Mouse (Mus musculus): ENCODE data around the gene Myl3.

Gene Myl3

DNA sequence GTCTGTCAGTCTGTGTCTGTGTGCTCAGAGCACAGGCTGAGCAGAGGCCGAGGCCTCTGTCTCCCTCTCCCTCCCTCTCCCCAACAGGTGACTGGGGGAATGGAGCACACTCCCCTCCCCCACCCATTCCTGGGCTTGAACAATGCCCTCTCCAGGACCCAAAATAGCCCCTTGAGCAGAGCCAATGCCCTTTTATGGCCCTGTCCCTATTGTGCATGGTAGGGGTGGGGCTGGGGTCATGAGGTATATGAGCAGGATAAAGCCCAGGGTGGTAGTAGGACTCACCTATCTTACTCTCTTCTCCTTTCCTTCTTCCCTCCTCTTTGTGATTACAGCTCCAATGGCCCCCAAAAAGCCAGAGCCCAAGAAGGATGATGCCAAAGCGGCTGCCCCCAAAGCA lies 21.7 kb downstream of the Myl3 start:
- DNase-seq = no peak

- no peak for DNase-seq
Observed at GRCm38 (mm10) chr9:110772336-110772735, 30.7 kb downstream of the Myl3 start.

DNA sequence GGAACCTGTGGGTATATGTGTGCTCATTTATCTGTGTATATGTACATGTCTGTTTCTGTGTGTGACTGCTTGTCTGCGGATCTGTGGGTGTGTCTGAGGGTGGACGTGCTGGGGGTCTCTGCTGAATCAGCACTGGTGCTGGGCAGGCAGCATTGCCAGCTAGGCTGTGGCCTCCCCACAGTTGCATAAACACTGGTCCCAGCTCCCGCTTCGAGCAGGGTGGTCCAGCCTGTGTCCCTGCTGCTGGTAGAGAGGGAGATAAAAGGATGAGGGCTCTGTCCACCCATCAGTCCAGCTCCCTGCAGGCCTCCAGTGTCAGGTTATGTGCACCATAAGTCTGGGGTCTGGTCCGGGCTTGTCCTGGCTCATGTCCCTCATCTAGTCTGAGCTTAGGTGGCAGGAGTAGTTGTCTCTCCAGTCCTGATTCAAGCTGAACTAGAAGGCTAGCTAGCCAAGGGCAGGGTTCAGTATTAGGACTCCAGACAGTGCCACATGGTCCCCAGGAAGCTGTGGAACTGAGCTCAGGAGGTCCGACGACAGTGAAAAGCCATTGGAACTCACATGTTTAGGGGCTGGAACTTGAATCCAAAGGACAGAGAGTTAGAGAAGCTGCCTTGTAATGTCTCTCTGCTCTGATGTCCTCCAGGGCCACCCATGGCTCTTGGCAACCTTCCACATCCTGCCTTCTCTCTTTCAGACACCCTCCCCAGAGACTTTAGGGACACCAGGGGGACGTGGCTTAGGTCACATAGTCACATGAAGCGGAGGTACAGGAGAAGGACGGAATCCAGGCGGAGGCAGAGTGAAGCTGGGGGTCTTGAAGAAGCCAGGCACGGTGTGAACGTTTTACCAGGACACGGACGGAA lies 33.0 kb downstream of the Myl3 start:
- DNase-seq = no peak

DNA sequence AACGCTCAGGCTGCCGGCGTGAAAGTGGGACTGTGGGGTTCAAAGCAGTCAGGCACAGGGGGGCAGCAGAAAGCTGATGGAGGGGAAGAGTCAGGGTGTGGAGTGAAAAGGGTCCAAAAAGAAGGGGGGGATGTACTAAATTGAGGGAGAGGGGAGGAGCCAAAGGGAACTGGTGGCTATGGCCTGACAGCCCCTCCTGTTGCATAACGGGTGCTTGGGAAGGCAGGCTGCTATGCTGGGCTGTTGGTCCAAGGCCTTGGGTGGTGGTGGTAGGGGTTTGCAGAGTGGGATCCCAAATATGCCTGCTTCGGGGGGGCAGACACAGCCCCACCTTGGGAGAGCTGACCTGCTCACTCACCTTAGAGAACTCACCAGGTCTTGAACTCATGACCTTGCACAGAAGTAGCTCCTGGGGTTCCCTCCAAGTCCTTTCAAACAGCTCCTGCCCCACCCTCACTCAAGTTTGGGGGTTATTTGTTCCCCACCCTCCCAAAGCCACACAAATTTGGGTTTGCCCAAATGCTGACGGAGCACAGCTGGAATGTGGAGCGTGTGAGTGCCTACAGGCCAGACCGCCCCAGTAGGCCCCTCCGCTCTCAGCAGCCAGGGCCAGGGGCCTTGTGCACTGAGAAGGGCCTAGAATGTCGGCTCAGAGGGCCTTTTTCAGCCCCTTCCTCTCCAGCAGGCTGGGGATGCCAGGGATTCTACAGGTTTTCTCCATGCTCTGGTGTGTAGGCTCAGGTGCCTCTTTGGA lies 33.8 kb downstream of the Myl3 start:
- DNase-seq = no peak

- DNase-seq = no peak
Observed at GRCm38 (mm10) chr9:110778100-110778499, 36.4 kb downstream of the Myl3 start.

- no peak for DNase-seq
Observed at GRCm38 (mm10) chr9:110778559-110778958, 36.9 kb downstream of the Myl3 start.

GRCm38 (mm10) chr9:110779242-110779913 lies 37.7 kb downstream of the Myl3 start:
- DNase-seq = no peak

DNA sequence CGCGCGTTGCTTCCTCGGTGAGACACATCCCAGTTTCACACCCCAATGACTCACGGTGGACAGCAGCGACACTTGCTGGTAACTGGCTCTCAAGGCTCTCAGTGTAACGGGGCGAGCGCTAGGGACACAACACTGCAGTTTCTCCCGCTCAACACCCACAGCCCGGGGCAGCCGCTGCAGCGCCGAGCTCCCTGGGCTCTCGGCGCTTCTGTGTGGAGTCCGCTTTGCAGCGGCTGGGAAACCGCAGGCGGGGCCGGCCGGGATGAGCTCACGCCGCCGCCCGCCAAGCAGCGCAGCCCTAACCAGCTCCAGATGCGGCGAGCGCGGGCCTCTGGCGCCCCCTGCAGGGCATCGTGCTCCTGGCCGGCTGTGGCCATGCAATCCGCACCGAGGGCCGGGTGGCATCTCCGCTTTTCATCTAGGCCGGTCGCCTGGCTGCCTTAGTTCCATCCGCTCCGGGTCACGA lies 39.6 kb downstream of the Myl3 start:
- peak; percentile 97 for DNase-seq

DNA sequence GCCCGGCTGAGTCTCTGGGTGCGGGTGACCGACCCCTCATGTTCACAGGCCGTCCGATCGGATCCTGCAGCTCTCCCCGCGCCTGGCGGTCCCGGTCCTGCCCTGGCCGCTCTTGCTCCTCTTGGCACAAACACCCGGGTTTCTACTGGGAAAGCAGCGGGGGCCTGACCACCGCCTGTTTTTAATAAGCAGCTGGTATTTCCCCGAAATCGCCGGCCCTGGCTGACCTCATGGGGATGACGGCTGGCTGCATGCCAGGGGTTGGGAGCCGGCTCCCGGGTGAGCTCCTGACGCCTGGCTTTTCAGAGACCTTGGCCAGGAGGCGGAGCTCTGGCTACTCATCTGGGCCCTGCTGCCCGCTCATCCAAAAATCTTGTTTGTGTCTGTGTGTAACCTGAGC lies 40.1 kb downstream of the Myl3 start:
- DNase-seq = peak; percentile 74

DNA sequence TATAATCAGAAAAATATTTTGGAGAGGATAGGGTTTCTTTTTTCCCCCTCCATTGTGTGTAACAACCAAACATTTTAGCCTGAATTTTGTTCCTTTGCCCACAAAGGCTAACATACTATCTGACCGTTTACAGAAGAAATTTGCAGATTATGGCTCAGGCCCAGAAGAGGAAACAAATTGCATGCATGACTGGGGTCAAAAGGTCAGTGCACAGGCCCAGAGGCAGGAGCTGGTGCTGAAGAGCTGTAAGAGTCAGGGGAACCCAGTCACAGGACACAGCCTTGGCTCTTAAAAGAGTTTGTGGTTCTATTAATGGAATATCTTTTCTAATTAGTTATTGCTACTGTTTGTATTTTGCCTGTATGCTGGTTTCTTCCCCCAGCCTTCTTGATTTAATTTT lies 42.0 kb downstream of the Myl3 start:
- DNase-seq = no peak

GRCm38 (mm10) chr9:110788169-110788568 lies 46.5 kb downstream of the Myl3 start:
- no peak for DNase-seq

- no peak for DNase-seq
Observed at GRCm38 (mm10) chr9:110790462-110790861, 48.8 kb downstream of the Myl3 start.

DNA sequence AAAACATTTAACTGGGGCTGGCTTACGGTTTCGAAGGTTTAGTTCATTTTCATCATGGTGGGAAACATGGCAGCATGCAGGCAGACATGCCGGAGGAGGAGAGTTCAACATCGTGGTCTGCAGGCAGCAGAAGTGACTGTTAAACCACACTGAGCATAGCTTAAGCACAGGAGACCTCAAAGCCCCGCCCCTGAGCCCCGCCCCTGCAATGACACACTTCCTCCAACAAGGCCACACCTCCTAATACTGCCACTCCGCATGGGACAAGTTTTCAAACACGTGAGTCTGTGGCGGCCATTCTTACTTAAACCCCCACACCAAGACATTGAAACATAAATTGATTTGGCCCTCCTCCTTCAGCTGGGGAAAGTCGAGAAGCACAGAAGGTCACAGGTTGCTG lies 55.4 kb downstream of the Myl3 start:
- DNase-seq = no peak

DNA sequence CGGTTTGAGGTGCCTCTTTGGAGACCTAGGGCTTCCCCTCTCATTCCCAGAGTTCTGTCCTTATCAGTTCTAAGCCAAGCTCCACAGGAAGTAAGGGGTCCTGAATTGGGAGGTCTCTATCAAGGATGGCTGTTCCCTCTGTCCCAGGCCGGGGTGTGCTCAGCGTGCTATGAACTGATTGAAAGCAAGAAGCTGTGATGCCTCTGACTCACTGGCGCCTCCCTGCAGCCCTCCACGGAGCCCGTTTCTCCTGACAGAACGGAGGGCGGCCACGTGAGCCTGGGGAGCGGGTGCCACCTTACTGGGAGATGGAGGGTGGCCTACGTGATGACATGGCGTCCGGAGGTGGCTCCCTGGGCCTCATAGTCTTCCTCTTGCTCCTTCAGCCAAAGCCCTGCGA lies 56.2 kb downstream of the Myl3 start, which contains the start of gene Prss42:
Gene Prss42 (plus strand): TSS at position 301 of the 400 bp plus-strand sequence.
- no peak for DNase-seq

- DNase-seq = no peak
Observed at GRCm38 (mm10) chr9:110800834-110801479, 59.3 kb downstream of the Myl3 start.

DNA sequence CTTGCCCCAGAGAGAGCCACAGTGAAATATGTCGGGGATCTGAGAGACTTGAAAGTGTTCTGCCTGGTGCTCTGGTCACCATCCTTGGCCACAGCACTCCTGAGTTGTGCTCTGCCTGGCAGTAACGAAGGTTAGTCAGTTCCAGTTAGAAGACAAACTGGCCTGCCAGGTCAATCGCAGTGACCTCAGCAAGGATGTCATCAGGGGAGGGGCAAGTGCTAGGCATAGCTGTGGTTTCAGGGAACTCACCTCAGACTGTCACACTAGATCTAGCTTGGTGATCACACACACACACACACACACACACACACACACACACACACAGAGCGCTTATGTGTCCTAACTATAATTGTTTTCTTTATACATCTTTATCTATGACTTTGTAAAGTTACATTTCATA lies 61.6 kb downstream of the Myl3 start:
- DNase-seq = no peak

DNA sequence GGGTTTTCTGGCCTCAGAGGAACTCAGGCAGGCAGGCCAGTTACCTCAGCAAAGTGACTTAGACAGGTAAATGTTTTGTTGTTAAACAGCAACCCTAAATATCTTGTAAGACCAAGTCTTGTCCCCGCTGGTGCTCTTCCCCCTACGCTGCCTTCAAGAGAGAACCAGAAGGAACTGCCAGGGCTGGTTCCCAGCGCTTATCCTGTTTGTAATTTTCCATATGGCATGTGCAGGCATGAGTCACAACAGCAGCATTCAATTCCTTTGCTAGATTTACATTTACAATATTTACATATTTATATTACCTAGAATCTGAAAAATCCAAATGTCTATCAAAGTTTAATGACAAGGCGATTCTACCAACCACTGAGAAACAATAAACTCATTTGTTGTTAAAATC lies 68.4 kb downstream of the Myl3 start:
- DNase-seq = no peak

DNA sequence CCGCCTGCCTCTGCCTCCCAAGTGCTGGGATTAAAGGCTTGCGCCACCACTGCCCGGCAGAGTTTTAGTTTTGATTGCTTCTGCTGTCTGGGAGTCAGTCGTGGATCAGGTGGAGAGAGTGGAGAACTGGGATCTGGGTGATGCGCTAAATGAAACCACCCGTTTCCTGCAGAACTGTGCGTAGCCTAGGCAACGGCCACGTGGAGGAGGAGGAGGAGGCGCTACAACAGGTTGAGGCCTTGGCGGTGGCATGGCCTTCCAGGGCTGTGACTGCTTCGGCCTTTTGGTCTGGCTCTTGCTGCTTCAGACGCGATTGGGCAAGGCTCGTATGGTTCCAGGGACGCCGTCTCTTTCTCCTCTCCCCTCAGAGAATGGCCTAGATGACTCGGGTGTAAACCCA lies 72.1 kb downstream of the Myl3 start, which contains the start of gene Prss44:
Gene Prss44 (plus strand): TSS at position 206 of the 400 bp plus-strand sequence.
- no peak for DNase-seq
